Mouse (Mus musculus): ENCODE measurements around the gene Rassf1.
A peak's percentile ranks its signal among the peaks of the same experiment; 100 is the strongest.

Rassf1 gene

DNA sequence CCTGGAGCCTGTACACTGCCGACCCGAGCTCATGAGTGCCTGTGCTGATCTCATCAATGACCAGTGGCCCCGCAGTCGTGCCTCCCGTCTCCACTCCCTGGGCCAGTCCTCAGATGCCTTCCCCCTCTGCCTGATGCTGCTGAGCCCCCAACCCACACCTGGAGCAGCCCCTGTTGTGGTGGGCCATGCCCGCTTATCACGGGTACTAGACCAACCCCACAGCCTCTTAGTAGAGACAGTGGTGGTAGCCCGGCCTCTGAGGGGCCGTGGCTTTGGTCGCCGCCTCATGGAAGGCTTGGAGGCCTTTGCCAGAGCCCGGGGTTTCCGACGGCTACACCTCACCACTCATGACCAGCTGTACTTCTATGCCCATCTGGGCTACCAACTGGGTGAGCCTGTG, 31.8 kb downstream of the Rassf1 start:
- DNase-seq = no peak

DNA sequence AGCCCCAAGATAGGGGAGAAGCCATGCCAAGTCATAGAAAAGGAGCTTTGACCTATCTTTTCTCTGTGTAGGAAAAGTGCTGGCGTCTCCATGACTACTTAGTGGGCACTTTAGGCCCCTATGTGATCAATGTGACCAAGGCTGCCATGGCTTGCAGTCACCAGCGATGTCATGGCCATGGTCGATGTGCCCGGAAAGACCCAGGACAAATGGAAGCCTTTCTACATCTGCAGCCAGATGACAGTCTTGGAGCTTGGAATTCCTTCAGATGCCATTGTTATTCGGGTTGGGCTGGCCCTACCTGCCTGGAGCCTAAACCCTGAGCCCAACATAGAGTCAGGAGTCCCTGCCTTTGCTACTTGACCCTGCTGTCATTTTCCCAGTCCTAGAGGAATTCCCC, 35.1 kb downstream of the Rassf1 start:
- DNase-seq = no peak

DNA sequence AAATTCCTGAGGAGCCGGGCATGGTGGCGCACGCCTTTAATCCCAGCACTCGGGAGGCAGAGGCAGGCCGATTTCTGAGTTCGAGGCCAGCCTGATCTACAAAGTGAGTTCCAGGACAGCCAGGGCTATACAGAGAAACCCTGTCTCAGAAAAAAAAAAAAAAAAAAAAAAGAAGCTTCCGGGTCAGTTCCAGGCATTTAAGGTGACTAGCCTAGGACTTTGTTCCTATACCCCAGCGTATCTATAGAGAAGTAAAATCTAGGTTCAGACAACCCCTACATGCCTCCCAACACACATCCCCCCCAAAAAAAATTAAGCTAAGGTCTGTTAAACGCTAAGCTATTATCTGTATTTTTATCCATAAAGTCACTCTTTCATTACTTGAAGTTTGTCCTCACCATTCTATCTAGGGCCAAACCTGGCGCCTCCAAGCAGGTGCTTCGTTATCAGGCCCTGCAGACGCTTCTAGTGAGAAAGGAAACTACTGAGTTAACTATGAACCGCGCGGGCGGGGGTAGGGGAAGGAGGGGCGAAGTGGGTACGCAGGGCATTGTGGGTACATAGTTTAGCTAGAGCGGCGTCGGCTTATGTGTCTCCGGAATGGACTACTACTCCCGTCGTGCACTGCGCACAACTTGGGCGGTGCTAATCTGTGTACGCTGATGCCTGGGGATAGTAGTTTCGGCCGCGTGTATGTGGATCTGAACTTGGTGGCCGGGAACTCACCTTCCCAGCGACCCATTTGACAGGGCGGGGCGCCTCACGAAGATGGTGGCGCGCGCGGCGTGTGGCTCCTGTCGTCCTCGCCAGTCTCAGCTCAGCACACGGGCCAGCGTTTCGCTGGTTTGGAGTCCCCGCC, 35.8 kb downstream of the Rassf1 start, which contains the start of gene Ifrd2:
Gene Ifrd2, plus strand, starts transcription at position 669 of the 859 bp plus-strand sequence.
- peak; percentile 97 for DNase-seq

DNA sequence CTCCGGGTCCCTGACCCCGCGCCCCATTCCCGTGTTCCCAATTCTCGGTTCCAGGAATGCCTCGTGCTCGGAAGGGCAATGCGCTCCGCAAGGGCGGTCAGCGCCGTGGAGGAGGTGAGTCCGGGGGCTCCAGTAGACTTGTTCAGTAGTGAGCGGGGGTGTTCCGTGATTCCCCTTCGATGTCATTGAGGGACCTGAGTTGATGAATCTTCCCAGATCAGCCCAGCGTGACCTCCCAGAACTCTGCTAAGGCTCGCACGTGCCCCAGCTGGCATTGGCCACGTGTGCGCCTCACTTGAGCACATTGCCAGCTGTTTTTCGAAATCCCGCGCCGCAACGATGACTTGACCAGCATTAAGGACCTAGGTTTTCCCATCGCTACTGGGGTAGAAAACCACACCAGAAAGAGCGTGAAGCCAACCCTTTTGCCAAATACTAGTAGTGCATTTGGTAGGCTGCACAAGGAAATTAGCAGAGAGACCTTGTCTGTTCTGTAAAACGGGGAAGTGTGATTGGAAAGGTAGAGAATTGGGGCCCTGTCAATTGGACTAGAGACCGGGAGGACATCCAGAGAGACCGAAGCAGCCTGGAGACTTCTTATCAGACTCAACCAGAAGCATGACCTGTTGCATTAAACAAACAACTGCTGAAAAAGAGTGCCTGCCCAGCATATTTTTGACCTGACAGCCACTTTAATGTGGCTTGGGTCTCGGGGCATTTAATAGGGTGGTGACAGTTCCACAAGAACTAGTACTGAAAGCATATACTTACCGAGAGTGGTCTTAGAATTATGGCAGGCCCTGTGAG, 36.7 kb downstream of the Rassf1 start:
- no peak for DNase-seq

DNA sequence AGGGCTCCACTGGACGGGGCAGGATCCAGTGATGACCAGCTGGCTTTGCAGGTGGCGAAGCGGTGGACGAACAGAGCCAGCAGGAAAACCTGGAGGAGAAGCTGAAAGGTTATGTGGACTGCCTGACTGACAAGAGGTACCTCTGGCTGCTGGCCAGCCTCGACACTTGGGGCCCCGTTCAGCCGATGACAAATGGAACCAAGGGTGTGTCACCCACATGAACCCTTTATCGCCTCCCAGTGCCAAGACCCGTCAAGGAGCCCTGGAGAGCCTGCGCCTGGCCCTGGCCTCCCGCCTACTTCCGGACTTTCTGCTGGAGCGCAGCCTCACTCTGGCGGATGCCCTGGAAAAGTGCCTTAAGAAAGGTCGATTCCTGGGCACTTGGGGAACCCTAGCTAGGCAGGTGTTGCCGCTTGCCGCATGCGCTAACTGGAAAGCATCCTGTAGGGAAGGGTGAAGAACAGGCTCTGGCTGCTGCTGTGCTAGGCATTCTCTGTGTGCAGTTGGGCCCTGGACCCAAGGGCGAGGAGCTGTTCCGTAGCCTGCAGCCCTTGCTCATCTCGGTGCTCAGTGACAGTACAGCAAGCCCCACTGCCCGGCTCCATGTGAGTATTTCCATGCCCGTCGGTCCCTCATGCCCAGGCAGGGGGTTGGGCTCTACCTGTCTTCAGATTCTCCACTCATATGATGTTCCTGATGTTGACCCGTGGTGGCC, 38.9 kb downstream of the Rassf1 start:
- DNase-seq = no peak

DNA sequence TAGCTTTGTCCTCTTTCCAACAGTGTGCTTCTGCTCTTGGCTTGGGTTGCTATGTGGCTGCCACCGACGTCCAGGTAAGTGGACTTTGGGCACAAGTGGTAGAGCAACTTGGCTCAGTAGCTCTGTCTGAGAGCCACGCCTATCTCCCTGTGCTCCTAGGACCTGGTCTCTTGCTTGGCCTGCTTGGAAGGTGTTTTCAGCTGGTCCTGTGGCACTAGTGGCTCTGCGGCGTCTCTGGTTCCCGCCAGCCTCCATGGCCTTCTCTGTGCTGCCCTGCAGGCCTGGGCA, 39.4 kb downstream of the Rassf1 start:
- no peak for DNase-seq

DNA sequence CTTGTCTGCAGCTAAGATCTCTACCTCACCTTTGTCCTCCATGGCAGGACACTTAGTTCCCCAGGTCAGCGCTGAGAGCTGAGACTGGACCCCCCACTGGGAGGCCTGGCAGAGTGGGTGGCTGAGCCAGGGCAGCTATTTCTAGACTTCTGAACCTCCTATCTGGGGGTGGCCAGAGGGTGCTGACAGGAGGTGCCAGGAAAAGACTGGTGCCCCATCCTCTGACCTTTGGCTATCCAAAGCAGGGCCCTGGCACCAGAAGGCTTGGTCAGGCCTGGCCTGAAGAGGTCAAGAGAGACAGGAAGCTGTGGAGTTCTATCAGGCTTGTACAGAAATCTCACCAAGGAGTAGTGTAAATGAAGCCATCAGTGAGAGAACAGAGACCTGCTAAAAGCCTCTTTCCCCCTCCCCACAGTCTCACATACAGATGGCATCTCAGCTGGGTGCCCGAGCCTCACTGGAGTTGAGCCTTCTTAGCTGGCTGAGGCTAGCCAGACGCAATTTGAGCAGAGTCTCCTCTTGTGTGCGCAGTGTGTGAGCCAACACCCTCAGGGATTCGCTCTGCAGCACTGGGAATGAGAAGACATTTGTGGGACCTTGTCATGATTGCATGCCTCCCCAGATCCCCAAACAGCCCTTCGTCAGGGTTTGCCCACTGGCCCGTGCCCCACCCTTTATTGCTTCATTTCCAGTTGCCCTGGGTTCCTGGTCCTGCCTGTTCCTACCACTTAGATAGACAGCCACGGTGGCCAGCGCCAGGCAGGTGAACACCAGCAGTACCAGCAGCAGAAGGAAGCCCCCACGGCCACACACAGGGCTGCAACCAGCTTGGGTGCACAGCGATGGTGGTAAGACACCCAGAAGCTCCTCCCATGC, 42.0 kb downstream of the Rassf1 start:
- no peak for DNase-seq

DNA sequence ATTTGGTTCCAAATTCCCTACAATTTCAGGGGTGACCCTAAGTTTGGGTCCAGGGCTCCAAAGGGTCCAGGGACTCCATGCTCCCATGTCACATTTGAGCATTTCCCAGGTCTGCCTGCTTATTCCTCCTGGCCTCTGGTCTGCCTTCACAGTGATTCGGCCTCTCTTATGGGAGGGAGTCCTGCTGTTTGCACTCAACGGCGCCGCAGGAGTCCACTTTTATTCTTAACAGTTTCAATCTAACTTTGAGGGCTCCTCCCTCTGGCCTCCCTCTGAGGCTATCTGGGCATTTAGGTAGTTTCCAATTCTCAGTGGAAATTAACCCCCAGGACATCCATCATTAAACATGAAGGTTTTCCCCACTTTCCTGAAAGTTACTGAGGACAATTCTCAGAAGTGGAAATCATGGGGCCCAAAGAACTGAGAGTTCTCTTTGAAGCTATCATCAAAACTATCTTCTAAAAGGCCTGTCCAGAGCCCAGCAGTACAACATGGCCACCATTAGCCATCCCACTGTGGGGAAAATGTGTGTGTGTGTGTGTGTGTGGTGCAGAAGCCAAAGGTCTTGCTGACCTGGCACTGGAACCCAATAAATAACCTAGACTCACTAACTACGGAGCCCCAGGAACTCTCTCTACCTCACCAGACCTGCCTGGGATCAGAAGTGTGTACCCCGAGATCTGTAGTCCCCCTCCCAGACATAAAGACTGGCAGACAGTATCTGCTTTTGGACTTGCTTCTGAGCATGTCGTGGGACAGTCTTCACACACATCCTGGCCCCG, 43.1 kb downstream of the Rassf1 start:
- DNase-seq = no peak

DNA sequence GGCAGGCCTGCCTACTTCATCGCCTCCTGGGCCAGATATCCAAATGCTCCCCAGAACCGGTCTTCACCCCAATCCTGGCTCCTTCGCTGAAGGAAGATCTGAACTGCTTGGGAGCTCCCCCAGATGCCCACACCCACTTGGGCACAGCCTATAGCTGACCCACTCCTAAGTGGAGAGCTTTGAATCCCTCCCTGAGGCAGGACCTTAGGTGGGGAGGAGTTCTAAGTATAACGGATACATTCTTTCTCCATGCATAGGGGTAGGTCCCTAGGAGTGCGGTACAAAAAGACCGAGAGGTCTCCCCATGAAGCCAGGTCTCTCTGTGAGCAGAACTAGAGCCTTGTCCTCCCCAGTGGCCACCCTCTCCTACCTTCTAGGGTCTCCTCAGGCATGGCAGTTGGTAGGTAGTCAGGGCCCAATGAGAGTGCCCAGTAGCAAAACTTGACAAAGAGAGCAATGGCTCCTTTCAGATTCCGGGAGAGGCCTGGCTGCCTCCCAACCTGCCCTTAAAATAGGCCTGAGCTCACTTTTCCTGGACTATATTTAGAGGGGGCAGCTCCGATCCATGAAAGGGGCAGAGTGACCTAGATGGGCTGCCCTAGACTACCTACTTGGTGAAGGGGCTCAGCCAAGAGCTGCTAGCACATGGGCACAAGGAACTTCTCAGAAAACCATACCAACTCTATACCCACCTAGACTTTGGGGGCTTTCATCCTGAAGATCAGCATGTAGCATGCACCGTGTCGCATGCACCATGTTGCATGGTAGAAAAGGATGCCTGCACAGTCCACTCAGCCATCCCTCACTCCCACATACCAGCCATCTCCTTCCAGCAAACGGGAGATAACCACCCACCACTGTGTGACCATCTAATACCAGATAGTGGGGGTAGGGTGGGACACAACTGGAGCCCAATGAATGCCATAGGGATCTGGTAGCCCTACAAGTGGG, 45.5 kb downstream of the Rassf1 start:
- DNase-seq = no peak

DNA sequence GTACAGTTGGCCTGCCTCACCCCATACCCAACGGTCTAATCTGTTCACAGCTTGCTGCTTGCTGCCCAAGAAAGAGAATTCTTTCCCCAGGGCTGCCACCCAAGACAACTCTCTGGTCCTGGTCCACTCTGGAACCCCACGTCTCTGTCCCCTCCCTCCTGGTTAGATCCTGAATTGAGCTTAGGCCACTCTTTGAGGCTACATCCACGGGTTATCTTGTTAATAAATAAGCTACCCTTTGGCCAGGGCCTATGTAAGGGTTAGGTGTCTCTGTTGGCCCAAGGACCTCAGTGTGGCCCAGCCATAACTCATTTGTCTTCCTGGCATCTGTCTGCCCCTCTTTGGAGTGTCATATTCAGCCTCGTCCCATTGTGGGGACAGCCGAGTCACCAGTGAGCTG, 47.0 kb downstream of the Rassf1 start:
- no peak for DNase-seq

DNA sequence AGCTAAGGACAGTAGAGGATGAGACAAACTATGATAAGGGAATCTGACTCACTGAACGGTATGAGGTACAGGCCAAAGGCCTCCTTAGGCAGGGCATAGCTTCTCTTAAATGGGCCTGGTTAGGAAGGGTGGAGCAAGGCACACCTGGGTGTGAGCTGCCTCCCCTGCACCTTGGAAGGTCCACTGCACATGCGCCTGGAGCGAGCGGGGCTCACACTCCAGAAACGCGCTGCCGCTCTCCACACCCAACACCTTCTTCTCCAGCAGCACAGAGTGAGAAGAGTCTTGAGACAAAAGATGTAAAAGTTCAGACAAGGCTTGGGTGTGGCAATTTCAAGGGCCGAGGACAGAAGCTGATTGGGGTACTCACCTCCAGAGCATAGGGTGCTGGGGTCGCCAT, 48.1 kb downstream of the Rassf1 start:
- no peak for DNase-seq

DNA sequence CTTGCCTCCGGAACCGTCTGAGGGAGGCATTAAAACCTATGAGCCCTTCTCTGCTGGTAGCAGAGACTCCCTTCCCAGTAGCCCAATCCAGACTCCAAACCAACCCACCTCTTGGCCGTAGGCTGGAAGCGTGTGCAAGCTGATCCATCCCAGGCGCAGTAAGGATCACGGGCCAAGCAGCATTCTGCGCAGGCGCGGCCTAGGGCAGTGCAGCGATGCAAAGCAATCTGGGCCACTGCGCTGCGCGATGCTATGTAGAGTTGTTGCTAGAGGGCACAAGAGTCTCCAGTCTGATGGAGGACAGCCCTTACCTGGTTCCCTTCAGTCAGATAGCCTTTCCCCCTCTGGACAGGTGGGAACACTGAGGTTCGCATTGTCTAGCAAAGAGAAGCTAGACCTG, 48.5 kb downstream of the Rassf1 start:
- peak; percentile 51 for DNase-seq

DNA sequence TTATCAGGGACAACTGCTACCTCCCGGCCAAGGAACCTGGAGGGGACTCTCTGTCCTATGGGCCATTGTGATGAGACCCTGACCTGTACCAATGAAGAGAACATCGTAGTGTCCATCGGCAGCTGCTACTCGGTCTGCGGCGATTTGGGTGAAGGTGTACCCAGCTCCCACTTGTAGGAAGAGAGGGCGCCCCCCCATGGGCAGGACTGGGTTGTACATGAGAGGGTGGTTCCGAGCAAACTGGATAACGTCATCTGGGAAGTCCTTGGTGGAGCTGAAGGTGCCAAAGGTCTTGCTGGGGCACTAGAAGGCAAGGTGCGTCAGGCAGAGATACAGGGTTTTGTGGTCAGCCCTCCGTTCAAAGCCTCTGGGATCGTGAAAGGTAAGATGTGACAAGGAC, 49.4 kb downstream of the Rassf1 start:
- DNase-seq = peak; percentile 66

DNA sequence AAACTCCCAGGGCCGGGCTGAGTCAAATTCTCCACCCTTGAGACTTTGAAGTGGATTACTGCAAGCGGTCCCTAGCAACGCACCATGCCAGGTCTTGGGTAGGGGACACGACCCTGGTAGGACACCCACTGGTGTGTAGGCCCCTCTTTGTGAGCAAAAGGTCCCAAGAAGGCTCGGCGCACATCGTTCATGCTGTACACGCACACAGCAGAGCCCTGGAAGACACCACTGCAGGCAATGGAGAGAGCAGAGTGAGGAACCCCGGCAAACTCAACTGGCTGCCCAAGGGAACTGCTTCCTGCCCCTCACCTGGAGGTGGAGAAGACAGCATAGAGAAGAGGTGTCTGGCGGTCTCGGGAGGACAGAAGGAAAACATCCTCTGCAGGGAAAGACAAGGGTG, 49.9 kb downstream of the Rassf1 start:
- DNase-seq = peak; percentile 29

DNA sequence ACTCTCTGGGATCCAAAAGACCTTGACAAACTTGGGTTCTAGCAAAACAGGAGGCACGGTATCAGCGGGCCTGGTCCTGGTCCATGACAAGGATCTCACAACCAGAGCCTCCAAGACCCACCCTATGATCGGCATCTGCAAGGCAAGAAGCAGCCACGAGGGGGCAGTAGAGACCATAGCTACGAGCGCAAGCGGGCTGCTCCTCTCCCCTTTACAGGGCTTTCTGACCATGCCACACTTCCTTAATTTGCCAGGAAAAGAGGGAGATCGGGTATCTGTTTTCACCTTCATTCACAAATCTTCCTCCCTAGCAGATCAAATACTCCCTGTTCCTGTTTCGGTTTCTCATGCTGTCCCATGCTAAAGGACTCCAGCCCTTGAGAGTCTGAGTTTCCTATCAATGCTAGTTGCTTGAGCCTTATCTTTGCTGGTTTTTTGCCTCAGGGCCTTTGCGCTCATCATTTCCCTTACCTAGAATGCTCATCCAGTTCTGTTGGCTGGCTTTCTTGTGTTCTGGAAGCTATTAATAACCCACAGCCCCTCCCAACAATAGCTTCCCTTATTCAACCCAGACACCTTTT, 50.8 kb downstream of the Rassf1 start:
- DNase-seq = peak; percentile 97

DNA sequence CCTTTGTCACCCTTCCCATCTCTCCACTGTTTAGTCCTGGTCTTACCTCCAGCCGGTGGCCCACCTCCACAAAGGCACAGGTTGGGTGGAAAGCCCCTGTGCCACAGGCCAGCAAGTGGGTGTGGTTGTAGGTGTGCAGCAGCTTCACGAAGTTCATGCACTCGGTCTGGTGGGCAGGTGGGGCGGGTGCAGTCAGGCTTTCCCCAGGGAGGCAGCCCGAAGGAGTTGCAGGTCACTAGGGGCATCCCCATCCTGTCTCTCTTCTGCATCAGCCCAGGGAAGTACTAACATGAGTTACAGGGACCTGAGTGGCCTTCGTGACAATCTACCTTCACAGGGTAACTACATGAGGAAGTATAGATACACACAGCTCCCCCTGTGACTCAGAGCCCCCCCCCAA, 51.9 kb downstream of the Rassf1 start:
- DNase-seq = no peak

DNA sequence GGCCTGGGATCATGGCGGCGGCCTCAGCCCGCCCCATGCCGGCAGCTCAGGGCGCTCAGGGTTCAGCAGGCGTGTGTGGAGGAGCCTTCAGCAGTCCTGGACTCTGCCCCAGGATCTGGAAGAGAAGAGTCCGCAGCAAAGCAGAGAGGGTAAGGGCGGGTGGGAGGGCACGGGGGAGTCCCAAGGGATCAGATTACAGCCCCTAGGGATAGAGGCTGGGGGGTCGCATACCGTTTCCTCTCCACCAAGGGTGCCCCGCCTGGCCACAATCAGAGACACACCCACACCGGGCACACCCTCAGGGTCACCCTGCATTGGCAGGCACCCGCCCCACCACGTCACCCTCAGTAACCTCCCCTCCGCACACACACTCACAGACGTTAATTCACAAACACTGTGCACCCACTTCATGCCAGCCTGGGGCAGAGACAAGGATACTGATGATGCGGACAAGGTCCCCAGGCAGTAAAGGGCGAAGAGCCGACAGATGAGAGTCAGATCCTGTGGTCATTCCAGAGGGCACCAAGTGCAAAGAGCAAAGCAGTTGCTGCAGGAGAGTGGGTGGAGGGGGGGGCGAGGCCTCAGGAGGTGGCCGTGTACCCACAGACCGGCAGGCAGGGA, 53.8 kb downstream of the Rassf1 start:
- DNase-seq = no peak

DNA sequence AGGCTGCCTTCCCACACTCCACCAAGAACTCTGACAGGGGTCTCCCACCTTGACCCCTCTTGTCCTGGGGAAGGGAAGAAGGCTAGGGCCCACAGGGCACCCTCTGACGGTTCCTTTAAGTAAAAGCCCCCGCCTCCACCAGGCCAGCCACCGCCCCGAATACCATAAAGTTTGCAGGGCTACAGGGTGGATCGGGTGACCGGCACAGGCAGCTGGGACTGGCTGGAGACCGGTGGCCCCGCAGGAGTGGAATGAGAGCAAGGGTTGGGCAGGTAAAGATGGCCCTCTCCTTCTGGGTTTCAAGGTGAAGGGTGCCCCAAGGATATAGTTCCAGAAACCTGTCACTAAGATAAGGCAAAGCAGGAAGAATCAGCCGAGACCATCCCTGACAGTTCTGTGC, 55.2 kb downstream of the Rassf1 start:
- DNase-seq = no peak

DNA sequence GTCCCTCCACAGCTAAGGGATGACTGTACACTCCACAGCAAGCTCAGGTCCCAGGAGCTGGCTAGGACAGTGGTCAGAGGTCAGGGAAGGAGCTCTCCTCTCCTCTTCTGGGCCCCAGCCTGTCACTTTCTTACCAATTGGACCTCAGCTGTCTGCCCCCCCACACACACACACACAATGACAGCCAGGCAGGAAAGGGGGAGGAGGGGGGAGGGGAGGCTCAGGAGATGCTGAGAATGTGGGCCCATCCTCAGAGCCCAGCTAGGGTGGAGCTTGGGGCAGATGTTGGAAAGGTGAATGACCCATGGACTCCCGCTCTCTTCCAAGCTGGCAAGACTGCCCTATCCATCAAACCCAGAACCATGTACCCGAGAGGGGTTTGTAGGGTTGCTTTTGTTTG, 55.7 kb downstream of the Rassf1 start:
- no peak for DNase-seq
